Mouse (Mus musculus) embryonic facial prominence, embryonic 11.5 days (tissue): ENCODE data around the gene Exoc2. TPM values are rescaled to one million over a fixed set of nuclear protein-coding genes. Genes with fewer than 3 reads are reported as not detected.

Experiments
- ATAC-seq: fragments of 200-750 bp; cut with Nextera tagmentation; replicated peaks from 2 replicates; pipeline ENCODE4 v1.8.0; 2017; ENCODE audit warnings: low read depth; ENCODE audit not compliant: insufficient number of reproducible peaks, low FRiP score, low TSS enrichment
- DNase-seq: peaks from one replicate; pipeline ENCODE4 v3.0.0-alpha.2; 2015; ENCODE audit warnings: low spot score
- H3K27ac ChIP-seq: fragments of 300-500 bp; sonication (generic); replicated peaks from 2 replicates; pipeline ENCODE4 v1.5.1; 2014; ENCODE audit warnings: mild to moderate bottlenecking, low read depth, low read length, control low read depth
- H3K27me3 ChIP-seq: fragments of 300-500 bp; sonication (generic); 2 replicates; pipeline ENCODE4 v1.6.1; 2014; ENCODE audit warnings: mild to moderate bottlenecking, low read length, moderate library complexity, mixed read lengths; ENCODE audit not compliant: control insufficient read depth, insufficient read depth
- H3K36me3 ChIP-seq: fragments of 300-500 bp; sonication (generic); replicated peaks from 2 replicates; pipeline ENCODE4 v1.6.1; 2014; ENCODE audit warnings: low read depth, mild to moderate bottlenecking, low read length, moderate library complexity, mixed read lengths; ENCODE audit not compliant: control insufficient read depth, insufficient read depth
- H3K4me1 ChIP-seq: fragments of 300-500 bp; sonication (generic); 2 replicates; pipeline ENCODE4 v1.6.1; 2014; ENCODE audit warnings: low read length, mixed read lengths; ENCODE audit not compliant: control insufficient read depth, insufficient read depth
- H3K4me2 ChIP-seq: fragments of 300-500 bp; sonication (generic); 2 replicates; pipeline ENCODE4 v1.6.1; 2014; ENCODE audit warnings: low read depth, mild to moderate bottlenecking, control low read depth, low read length, moderate library complexity
- H3K4me3 ChIP-seq: fragments of 300-500 bp; sonication (generic); 2 replicates; pipeline ENCODE4 v1.5.1; 2014; ENCODE audit warnings: low read depth, low read length, control low read depth
- H3K9ac ChIP-seq: fragments of 300-500 bp; sonication (generic); replicated peaks from 2 replicates; pipeline ENCODE4 v1.6.1; 2014; ENCODE audit warnings: mild to moderate bottlenecking, control low read depth, low read length
- H3K9me3 ChIP-seq: fragments of 300-500 bp; sonication (generic); replicated peaks from 2 replicates; pipeline ENCODE4 v1.6.1; 2016; ENCODE audit warnings: mild to moderate bottlenecking, low read length, inconsistent platforms, mixed read lengths; ENCODE audit not compliant: control insufficient read depth
- WGBS: fragments of 180-500 bp; shearing (Covaris S2); extraction: QIAGEN DNeasy Blood & Tissue Kit; methylation state at CpG from one replicate; pipeline ENCODE4 v1.1.7; 2014; 5-methylcytosine and 5-hydroxymethylcytosine counted together
- polyA plus RNA-seq: library from polyadenylated mRNA; unstranded; fragments of >200 nt; fragmentation: Nextera tagmentation; extraction: Ambion mirVana; gene quantifications from 2 replicates; pipeline ENCODE4 v1.2.1, GENCODE M21; 2014

Gene Exoc2
- polyA plus RNA-seq, 1 experiment from 2014 or later = 43.8 TPM

GRCm38 (mm10) chr13:30968311-30968710, 5.6 kb downstream of the Exoc2 start:
- WGBS = 68% methylated on average over 4 of the region's 4 CpGs
- DNase-seq = no peak
- Histone ChIP-seq H3K27ac (no peak overlapping the region), H3K9ac (no peak overlapping the region), H3K36me3 (no peaks in the 10 kb centered on the region), H3K4me1 (peaks cover 3% of the 10 kb centered on the region; the same call in 1 of the 2 replicates), H3K9me3 (no peaks in the 10 kb centered on the region), H3K4me3 (no peak overlapping the region), H3K27me3 (no peaks in the 10 kb centered on the region), H3K4me2 (no peak overlapping the region)
- ATAC-seq = no peak

GRCm38 (mm10) chr13:30966507-30966911, 7.4 kb downstream of the Exoc2 start:
- Histone ChIP-seq H3K27ac (peak overlapping the region; percentile 20; the same call in 1 of the 2 replicates), H3K4me3 (no peak overlapping the region), H3K4me1 (peaks cover 3% of the 10 kb centered on the region; the same call in 1 of the 2 replicates), H3K27me3 (no peaks in the 10 kb centered on the region), H3K36me3 (no peaks in the 10 kb centered on the region), H3K9ac (0 out of 2 replicates have a peak overlapping the region, but pooled peaks have one; percentile 6), H3K4me2 (peak overlapping the region; percentile 27), H3K9me3 (no peaks in the 10 kb centered on the region)
- 5% methylated on average over 10 of the region's 10 CpGs for WGBS
- ATAC-seq (peak; percentile 82), DNase-seq (peak; percentile 75)

GRCm38 (mm10) chr13:30961932-30962331, 12.0 kb downstream of the Exoc2 start:
- no peak for DNase-seq
- Histone ChIP-seq H3K9ac (no peak overlapping the region), H3K4me3 (no peak overlapping the region), H3K4me1 (no peaks in the 10 kb centered on the region; the same call in 1 of the 2 replicates), H3K27ac (no peak overlapping the region), H3K27me3 (no peaks in the 10 kb centered on the region), H3K36me3 (no peaks in the 10 kb centered on the region), H3K9me3 (no peaks in the 10 kb centered on the region), H3K4me2 (no peak overlapping the region)
- ATAC-seq = no peak
- 55% methylated on average over 2 of the region's 2 CpGs for WGBS

- Histone ChIP-seq H3K27me3 (no peaks in the 10 kb centered on the region), H3K4me1 (no peaks in the 10 kb centered on the region), H3K9ac (no peak overlapping the region), H3K27ac (no peak overlapping the region), H3K9me3 (no peaks in the 10 kb centered on the region), H3K36me3 (no peaks in the 10 kb centered on the region), H3K4me2 (no peak overlapping the region), H3K4me3 (no peak overlapping the region)
- ATAC-seq = no peak
- 86% methylated on average over 2 of the region's 2 CpGs for WGBS
- no peak for DNase-seq
These were observed 13.2 kb downstream of the Exoc2 start for GRCm38 (mm10) chr13:30960714-30961113.

- H3K4me3 ChIP-seq = no peak overlapping the region
- no peak overlapping the region for H3K9ac ChIP-seq
- no peak overlapping the region for H3K4me2 ChIP-seq
- WGBS = 67% methylated on average over 1 of the region's 1 CpGs
- H3K4me1 ChIP-seq = no peaks in the 10 kb centered on the region
- no peak overlapping the region for H3K27ac ChIP-seq
- no peak for ATAC-seq
- H3K27me3 ChIP-seq = no peaks in the 10 kb centered on the region
- H3K9me3 ChIP-seq = no peaks in the 10 kb centered on the region
- no peaks in the 10 kb centered on the region for H3K36me3 ChIP-seq
- DNase-seq = no peak
These were observed 20.3 kb downstream of the Exoc2 start for GRCm38 (mm10) chr13:30953580-30953979.

- no peak for ATAC-seq
- Histone ChIP-seq H3K27ac (no peak overlapping the region), H3K4me1 (no peaks in the 10 kb centered on the region), H3K4me3 (no peak overlapping the region), H3K27me3 (no peaks in the 10 kb centered on the region), H3K36me3 (no peaks in the 10 kb centered on the region), H3K9ac (no peak overlapping the region), H3K9me3 (no peaks in the 10 kb centered on the region), H3K4me2 (no peak overlapping the region)
- no peak for DNase-seq
- 92% methylated on average over 2 of the region's 2 CpGs for WGBS
These were observed 21.8 kb downstream of the Exoc2 start for GRCm38 (mm10) chr13:30952044-30952443.

- H3K9me3 ChIP-seq = no peaks in the 10 kb centered on the region
- H3K9ac ChIP-seq = no peak overlapping the region
- no peak overlapping the region for H3K4me3 ChIP-seq
- no peaks in the 10 kb centered on the region for H3K4me1 ChIP-seq
- no peaks in the 10 kb centered on the region for H3K36me3 ChIP-seq
- H3K27ac ChIP-seq = no peak overlapping the region
- ATAC-seq (no peak), DNase-seq (no peak)
- 91% methylated on average over 9 of the region's 9 CpGs for WGBS
- no peak overlapping the region for H3K4me2 ChIP-seq
- no peaks in the 10 kb centered on the region for H3K27me3 ChIP-seq
These were observed 24.7 kb downstream of the Exoc2 start for GRCm38 (mm10) chr13:30949181-30949580.

GRCm38 (mm10) chr13:30947540-30947939, 26.4 kb downstream of the Exoc2 start, which contains the start of gene Hus1b:
Gene Hus1b (minus strand): TSS chr13:30947759.
- Histone ChIP-seq H3K27me3 (no peaks in the 10 kb centered on the region), H3K27ac (no peak within 1 kb of the TSS), H3K9ac (no peak within 1 kb of the TSS), H3K4me2 (no peak within 1 kb of the TSS), H3K9me3 (no peaks in the 10 kb centered on the region), H3K36me3 (no peaks in the 10 kb centered on the region), H3K4me1 (no peaks in the 10 kb centered on the region), H3K4me3 (no peak within 1 kb of the TSS)
- DNase-seq (no peak), ATAC-seq (no peak)
- 88% methylated on average over 11 of the region's 11 CpGs for WGBS
